Mouse (Mus musculus): Measurements from ENCODE around the gene Tnrc6c. TPM values are rescaled to one million over a fixed set of nuclear protein-coding genes. Genes with fewer than 3 reads are reported as not detected.

The Tnrc6c gene
- polyA plus RNA-seq, 1 experiment from 2014 or later = 18.8 TPM

- Histone ChIP-seq H3K4me1 (replicated peaks; ENCODE audit: control insufficient read depth, insufficient read depth, low read length) (no peaks in the 10 kb centered on the region), H3K27ac (ENCODE audit: low read depth, low read length) (no peak overlapping the region), H3K36me3 (ENCODE audit: control insufficient read depth, insufficient read depth, low read length) (no peaks in the 10 kb centered on the region), H3K27me3 (ENCODE audit: control insufficient read depth, insufficient read depth, low read length) (no peaks in the 10 kb centered on the region), H3K9me3 (ENCODE audit: control insufficient read depth, low read length) (no peaks in the 10 kb centered on the region), H3K4me3 (ENCODE audit: low read depth, low read length) (no peak overlapping the region), H3K9ac (ENCODE audit: low read length) (no peak overlapping the region), H3K4me2 (ENCODE audit: low read depth, low read length, severe bottlenecking) (no peak overlapping the region)
- WGBS = 85% methylated on average over 4 of the region's 4 CpGs
- no peak for DNase-seq (ENCODE audit: low spot score)
- ATAC-seq (replicated peaks; ENCODE audit: low FRiP score) = no peak
These were observed 76.4 kb downstream of the Tnrc6c start for GRCm38 (mm10) chr11:117730490-117730838.

- 97% methylated on average over 7 of the region's 7 CpGs for WGBS
- no peak for DNase-seq (ENCODE audit: low spot score)
- Histone ChIP-seq H3K4me3 (ENCODE audit: low read depth, low read length) (no peak overlapping the region), H3K4me2 (ENCODE audit: low read depth, low read length, severe bottlenecking) (no peak overlapping the region), H3K27ac (ENCODE audit: low read depth, low read length) (no peak overlapping the region), H3K9ac (ENCODE audit: low read length) (no peak overlapping the region), H3K27me3 (ENCODE audit: control insufficient read depth, insufficient read depth, low read length) (no peaks in the 10 kb centered on the region), H3K36me3 (ENCODE audit: control insufficient read depth, insufficient read depth, low read length) (no peaks in the 10 kb centered on the region), H3K9me3 (ENCODE audit: control insufficient read depth, low read length) (no peaks in the 10 kb centered on the region), H3K4me1 (replicated peaks; ENCODE audit: control insufficient read depth, insufficient read depth, low read length) (no peaks in the 10 kb centered on the region)
- no peak for ATAC-seq (replicated peaks; ENCODE audit: low FRiP score)
These were observed 77.4 kb downstream of the Tnrc6c start for GRCm38 (mm10) chr11:117731470-117731869.

- Histone ChIP-seq H3K27ac (ENCODE audit: low read depth, low read length) (no peak overlapping the region), H3K4me1 (replicated peaks; ENCODE audit: control insufficient read depth, insufficient read depth, low read length) (no peaks in the 10 kb centered on the region), H3K27me3 (ENCODE audit: control insufficient read depth, insufficient read depth, low read length) (no peaks in the 10 kb centered on the region), H3K4me3 (ENCODE audit: low read depth, low read length) (no peak overlapping the region), H3K4me2 (ENCODE audit: low read depth, low read length, severe bottlenecking) (no peak overlapping the region), H3K36me3 (ENCODE audit: control insufficient read depth, insufficient read depth, low read length) (peaks cover 14% of the 10 kb centered on the region; the same call in 1 of the 2 replicates), H3K9me3 (ENCODE audit: control insufficient read depth, low read length) (no peaks in the 10 kb centered on the region), H3K9ac (ENCODE audit: low read length) (no peak overlapping the region)
- ATAC-seq (replicated peaks; ENCODE audit: low FRiP score) (no peak), DNase-seq (ENCODE audit: low spot score) (no peak)
- WGBS = 75% methylated on average over 5 of the region's 5 CpGs
These were observed 82.1 kb downstream of the Tnrc6c start for GRCm38 (mm10) chr11:117736037-117736689.

- H3K36me3 ChIP-seq (ENCODE audit: control insufficient read depth, insufficient read depth, low read length) = peaks cover 14% of the 10 kb centered on the region; the same call in 1 of the 2 replicates
- no peak overlapping the region for H3K4me3 ChIP-seq (ENCODE audit: low read depth, low read length)
- DNase-seq (ENCODE audit: low spot score) (no peak), ATAC-seq (replicated peaks; ENCODE audit: low FRiP score) (no peak)
- H3K9ac ChIP-seq (ENCODE audit: low read length) = no peak overlapping the region
- WGBS = 91% methylated on average over 5 of the region's 5 CpGs
- H3K4me2 ChIP-seq (ENCODE audit: low read depth, low read length, severe bottlenecking) = no peak overlapping the region
- no peak overlapping the region for H3K27ac ChIP-seq (ENCODE audit: low read depth, low read length)
- H3K4me1 ChIP-seq (replicated peaks; ENCODE audit: control insufficient read depth, insufficient read depth, low read length) = no peaks in the 10 kb centered on the region
- H3K9me3 ChIP-seq (ENCODE audit: control insufficient read depth, low read length) = no peaks in the 10 kb centered on the region
- no peaks in the 10 kb centered on the region for H3K27me3 ChIP-seq (ENCODE audit: control insufficient read depth, insufficient read depth, low read length)
These were observed 84.0 kb downstream of the Tnrc6c start for GRCm38 (mm10) chr11:117738123-117738522.

DNA sequence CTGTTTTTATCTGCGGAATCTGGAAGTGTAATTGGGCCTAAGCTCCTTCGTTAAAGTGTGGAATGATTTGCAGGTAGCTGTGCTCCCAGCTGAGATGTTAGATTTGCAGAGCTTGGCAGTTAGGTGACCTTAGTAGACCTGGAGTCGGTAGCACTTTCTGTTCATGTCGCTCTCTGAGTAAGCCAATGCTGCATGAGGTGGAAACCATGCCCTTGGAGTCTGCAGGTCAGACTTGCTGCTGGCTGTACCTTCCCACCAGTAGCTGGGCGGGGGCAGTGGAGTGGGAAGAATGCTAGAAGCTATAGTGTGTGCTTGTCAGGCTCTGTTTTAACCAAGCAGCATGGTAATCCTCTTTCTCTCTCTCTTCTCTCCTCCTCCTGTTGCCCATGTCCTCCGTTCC is 87.0 kb downstream of the Tnrc6c start:
- WGBS = 86% methylated on average over 6 of the region's 6 CpGs
- Histone ChIP-seq H3K4me1 (replicated peaks; ENCODE audit: control insufficient read depth, insufficient read depth, low read length) (no peaks in the 10 kb centered on the region), H3K27ac (ENCODE audit: low read depth, low read length) (no peak overlapping the region), H3K36me3 (ENCODE audit: control insufficient read depth, insufficient read depth, low read length) (peaks cover 14% of the 10 kb centered on the region; the same call in 1 of the 2 replicates), H3K27me3 (ENCODE audit: control insufficient read depth, insufficient read depth, low read length) (no peaks in the 10 kb centered on the region), H3K9me3 (ENCODE audit: control insufficient read depth, low read length) (no peaks in the 10 kb centered on the region), H3K4me3 (ENCODE audit: low read depth, low read length) (no peak overlapping the region), H3K9ac (ENCODE audit: low read length) (no peak overlapping the region), H3K4me2 (ENCODE audit: low read depth, low read length, severe bottlenecking) (no peak overlapping the region)
- DNase-seq (ENCODE audit: low spot score) (no peak), ATAC-seq (replicated peaks; ENCODE audit: low FRiP score) (no peak)

- no peak overlapping the region for H3K4me2 ChIP-seq (ENCODE audit: low read depth, low read length, severe bottlenecking)
- H3K27me3 ChIP-seq (ENCODE audit: control insufficient read depth, insufficient read depth, low read length) = no peaks in the 10 kb centered on the region
- no peaks in the 10 kb centered on the region for H3K9me3 ChIP-seq (ENCODE audit: control insufficient read depth, low read length)
- H3K4me3 ChIP-seq (ENCODE audit: low read depth, low read length) = no peak overlapping the region
- peaks cover 15% of the 10 kb centered on the region; the same call in 1 of the 2 replicates for H3K36me3 ChIP-seq (ENCODE audit: control insufficient read depth, insufficient read depth, low read length)
- no peaks in the 10 kb centered on the region for H3K4me1 ChIP-seq (replicated peaks; ENCODE audit: control insufficient read depth, insufficient read depth, low read length)
- DNase-seq (ENCODE audit: low spot score) = no peak
- H3K9ac ChIP-seq (ENCODE audit: low read length) = no peak overlapping the region
- 89% methylated on average over 8 of the region's 8 CpGs for WGBS
- no peak for ATAC-seq (replicated peaks; ENCODE audit: low FRiP score)
- H3K27ac ChIP-seq (ENCODE audit: low read depth, low read length) = no peak overlapping the region
These were observed 88.2 kb downstream of the Tnrc6c start for GRCm38 (mm10) chr11:117742243-117742642.

DNA sequence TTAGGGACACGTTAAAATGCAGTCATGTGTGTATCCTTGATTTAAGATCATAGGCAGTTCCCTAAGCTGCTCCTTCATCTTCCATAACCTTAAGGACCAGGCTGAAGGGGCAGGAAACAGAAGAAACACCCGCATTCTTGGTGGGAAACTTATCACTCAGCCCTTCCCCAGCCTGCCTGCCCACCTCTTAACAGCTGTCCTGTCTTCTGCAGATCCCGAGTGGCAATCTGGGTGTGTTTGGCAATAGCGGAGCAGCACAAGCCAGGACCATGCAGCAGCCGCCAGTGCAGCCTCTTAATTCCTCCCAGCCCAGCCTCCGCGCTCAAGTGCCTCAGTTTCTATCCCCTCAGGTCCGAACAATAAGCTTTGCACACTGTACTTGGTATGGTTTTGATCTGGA is 88.6 kb downstream of the Tnrc6c start:
- ATAC-seq (replicated peaks; ENCODE audit: low FRiP score) = no peak
- WGBS = 95% methylated on average over 8 of the region's 8 CpGs
- Histone ChIP-seq H3K36me3 (ENCODE audit: control insufficient read depth, insufficient read depth, low read length) (peaks cover 20% of the 10 kb centered on the region; the same call in 1 of the 2 replicates), H3K4me1 (replicated peaks; ENCODE audit: control insufficient read depth, insufficient read depth, low read length) (no peaks in the 10 kb centered on the region), H3K9ac (ENCODE audit: low read length) (no peak overlapping the region), H3K9me3 (ENCODE audit: control insufficient read depth, low read length) (no peaks in the 10 kb centered on the region), H3K27me3 (ENCODE audit: control insufficient read depth, insufficient read depth, low read length) (no peaks in the 10 kb centered on the region), H3K27ac (ENCODE audit: low read depth, low read length) (no peak overlapping the region), H3K4me3 (ENCODE audit: low read depth, low read length) (no peak overlapping the region), H3K4me2 (ENCODE audit: low read depth, low read length, severe bottlenecking) (no peak overlapping the region)
- no peak for DNase-seq (ENCODE audit: low spot score)

DNA sequence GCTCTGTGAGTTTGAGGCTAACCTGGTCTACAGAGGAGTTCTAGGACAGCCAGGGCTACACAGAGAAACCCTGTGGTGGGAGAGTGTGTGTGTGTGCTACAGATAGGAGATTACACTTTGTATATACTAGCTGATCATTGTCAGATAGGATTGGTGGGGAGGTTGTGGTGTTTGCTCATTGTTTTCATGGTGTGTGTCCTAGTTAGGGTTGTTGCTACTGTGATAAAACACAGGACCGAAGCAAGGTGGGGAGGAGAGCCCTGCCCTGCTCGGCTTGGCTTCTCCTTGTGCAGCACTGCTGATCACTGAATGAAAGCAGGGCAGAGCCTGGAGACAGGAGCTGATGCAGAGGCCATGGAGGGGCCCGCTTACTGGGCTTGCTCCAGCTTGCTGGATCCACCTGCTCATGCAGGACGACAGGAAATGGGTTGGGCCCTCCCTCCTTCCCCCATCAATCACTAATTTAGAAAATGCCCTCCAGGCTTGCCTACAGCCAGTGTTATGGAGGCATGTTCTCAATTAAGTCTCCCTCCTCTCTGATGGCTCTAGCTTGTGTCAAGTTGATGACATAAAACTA is 89.5 kb downstream of the Tnrc6c start:
- H3K9me3 ChIP-seq (ENCODE audit: control insufficient read depth, low read length) = no peaks in the 10 kb centered on the region
- peaks cover 19% of the 10 kb centered on the region; the same call in 1 of the 2 replicates for H3K36me3 ChIP-seq (ENCODE audit: control insufficient read depth, insufficient read depth, low read length)
- no peak overlapping the region for H3K9ac ChIP-seq (ENCODE audit: low read length)
- DNase-seq (ENCODE audit: low spot score) (no peak), ATAC-seq (replicated peaks; ENCODE audit: low FRiP score) (no peak)
- WGBS = 78% methylated on average over 4 of the region's 4 CpGs
- no peak overlapping the region for H3K4me3 ChIP-seq (ENCODE audit: low read depth, low read length)
- no peak overlapping the region for H3K4me2 ChIP-seq (ENCODE audit: low read depth, low read length, severe bottlenecking)
- no peaks in the 10 kb centered on the region for H3K27me3 ChIP-seq (ENCODE audit: control insufficient read depth, insufficient read depth, low read length)
- no peaks in the 10 kb centered on the region for H3K4me1 ChIP-seq (replicated peaks; ENCODE audit: control insufficient read depth, insufficient read depth, low read length)
- H3K27ac ChIP-seq (ENCODE audit: low read depth, low read length) = no peak overlapping the region

DNA sequence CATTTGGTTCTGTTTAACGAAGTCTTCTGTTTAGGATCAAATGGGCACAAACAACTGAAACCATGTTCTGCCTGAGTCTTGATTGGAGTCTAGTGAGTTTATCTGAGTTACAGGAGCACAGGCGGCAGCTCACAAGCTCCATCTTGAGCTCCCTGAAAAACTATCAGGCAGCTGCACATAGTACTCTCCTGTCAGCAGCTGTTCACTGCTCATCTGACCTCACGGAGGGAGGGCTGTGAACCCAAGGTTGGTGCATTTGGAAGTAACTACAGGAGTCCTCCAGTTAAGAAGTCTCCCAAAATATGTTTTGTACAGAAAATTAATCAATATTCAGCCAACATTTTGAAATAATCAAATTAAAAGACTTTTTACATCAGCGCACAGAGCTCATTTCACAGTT is 94.5 kb downstream of the Tnrc6c start:
- H3K27ac ChIP-seq (ENCODE audit: low read depth, low read length) = no peak overlapping the region
- H3K4me3 ChIP-seq (ENCODE audit: low read depth, low read length) = no peak overlapping the region
- ATAC-seq (replicated peaks; ENCODE audit: low FRiP score) = no peak
- no peak for DNase-seq (ENCODE audit: low spot score)
- H3K9me3 ChIP-seq (ENCODE audit: control insufficient read depth, low read length) = no peaks in the 10 kb centered on the region
- H3K4me2 ChIP-seq (ENCODE audit: low read depth, low read length, severe bottlenecking) = no peak overlapping the region
- H3K27me3 ChIP-seq (ENCODE audit: control insufficient read depth, insufficient read depth, low read length) = no peaks in the 10 kb centered on the region
- H3K9ac ChIP-seq (ENCODE audit: low read length) = no peak overlapping the region
- H3K36me3 ChIP-seq (ENCODE audit: control insufficient read depth, insufficient read depth, low read length) = peaks cover 17% of the 10 kb centered on the region
- 88% methylated on average over 4 of the region's 4 CpGs for WGBS
- no peaks in the 10 kb centered on the region for H3K4me1 ChIP-seq (replicated peaks; ENCODE audit: control insufficient read depth, insufficient read depth, low read length)

Measured in forebrain, embryonic 11.5 days (tissue).